Mouse (Mus musculus) stomach, embryonic 14.5 days (tissue): ENCODE measurements around the gene Scaper. TPM values are rescaled to one million over a fixed set of nuclear protein-coding genes. Genes with fewer than 3 reads are reported as not detected.

ENCODE experiments used
- ATAC-seq: fragments of 200-750 bp; cut with Nextera tagmentation; 2 replicates; pipeline ENCODE4 v1.8.0; 2017; ENCODE audit warnings: low read depth, moderate TSS enrichment; ENCODE audit not compliant: insufficient number of reproducible peaks, insufficient read depth, low FRiP score
- H3K27ac ChIP-seq: fragments of 300-500 bp; sonication (generic); 2 replicates; pipeline ENCODE4 v1.5.1; 2014; ENCODE audit warnings: mild to moderate bottlenecking, low read length, moderate library complexity, mixed read lengths
- H3K27me3 ChIP-seq: fragments of 300-500 bp; sonication (generic); 2 replicates; pipeline ENCODE4 v1.6.1; 2014; ENCODE audit warnings: low read length, control low read depth, mixed read lengths; ENCODE audit not compliant: control insufficient read depth, insufficient read depth
- H3K36me3 ChIP-seq: fragments of 300-500 bp; sonication (generic); 2 replicates; pipeline ENCODE4 v1.6.1; 2014; ENCODE audit warnings: mild to moderate bottlenecking, control low read depth, low read length, moderate library complexity, mixed read lengths; ENCODE audit not compliant: control insufficient read depth, insufficient read depth
- H3K4me1 ChIP-seq: fragments of 300-500 bp; sonication (generic); 2 replicates; pipeline ENCODE4 v1.6.1; 2014; ENCODE audit warnings: low read length, control low read depth, mixed read lengths; ENCODE audit not compliant: control insufficient read depth, insufficient read depth
- H3K4me2 ChIP-seq: fragments of 300-500 bp; sonication (generic); replicated peaks from 2 replicates; pipeline ENCODE4 v1.6.1; 2014; ENCODE audit warnings: low read depth, low read length, control low read depth
- H3K4me3 ChIP-seq: fragments of 300-500 bp; sonication (generic); 2 replicates; pipeline ENCODE4 v1.5.1; 2014; ENCODE audit warnings: low read depth, low read length, control low read depth
- H3K9ac ChIP-seq: fragments of 300-500 bp; sonication (generic); replicated peaks from 2 replicates; pipeline ENCODE4 v1.6.1; 2014; ENCODE audit warnings: low read depth, mild to moderate bottlenecking, control low read depth, low read length, moderate library complexity, mixed read lengths
- H3K9me3 ChIP-seq: fragments of 300-500 bp; sonication (generic); 2 replicates; pipeline ENCODE4 v1.6.1; 2016; ENCODE audit warnings: low read depth, low read length, control low read depth; ENCODE audit not compliant: control insufficient read depth
- WGBS: fragments of 180-500 bp; shearing (Covaris S2); extraction: QIAGEN DNeasy Blood & Tissue Kit; methylation state at CpG from one replicate; pipeline ENCODE4 v1.1.7; 2014; 5-methylcytosine and 5-hydroxymethylcytosine counted together
- polyA plus RNA-seq: library from polyadenylated mRNA; unstranded; fragments of >200 nt; fragmentation: Nextera tagmentation; extraction: Ambion mirVana; gene quantifications from 2 replicates; pipeline ENCODE4 v1.2.1, GENCODE M21; 2014

The Scaper gene
- polyA plus RNA-seq: 12.1 and 13.3 TPM in 2 replicates

DNA sequence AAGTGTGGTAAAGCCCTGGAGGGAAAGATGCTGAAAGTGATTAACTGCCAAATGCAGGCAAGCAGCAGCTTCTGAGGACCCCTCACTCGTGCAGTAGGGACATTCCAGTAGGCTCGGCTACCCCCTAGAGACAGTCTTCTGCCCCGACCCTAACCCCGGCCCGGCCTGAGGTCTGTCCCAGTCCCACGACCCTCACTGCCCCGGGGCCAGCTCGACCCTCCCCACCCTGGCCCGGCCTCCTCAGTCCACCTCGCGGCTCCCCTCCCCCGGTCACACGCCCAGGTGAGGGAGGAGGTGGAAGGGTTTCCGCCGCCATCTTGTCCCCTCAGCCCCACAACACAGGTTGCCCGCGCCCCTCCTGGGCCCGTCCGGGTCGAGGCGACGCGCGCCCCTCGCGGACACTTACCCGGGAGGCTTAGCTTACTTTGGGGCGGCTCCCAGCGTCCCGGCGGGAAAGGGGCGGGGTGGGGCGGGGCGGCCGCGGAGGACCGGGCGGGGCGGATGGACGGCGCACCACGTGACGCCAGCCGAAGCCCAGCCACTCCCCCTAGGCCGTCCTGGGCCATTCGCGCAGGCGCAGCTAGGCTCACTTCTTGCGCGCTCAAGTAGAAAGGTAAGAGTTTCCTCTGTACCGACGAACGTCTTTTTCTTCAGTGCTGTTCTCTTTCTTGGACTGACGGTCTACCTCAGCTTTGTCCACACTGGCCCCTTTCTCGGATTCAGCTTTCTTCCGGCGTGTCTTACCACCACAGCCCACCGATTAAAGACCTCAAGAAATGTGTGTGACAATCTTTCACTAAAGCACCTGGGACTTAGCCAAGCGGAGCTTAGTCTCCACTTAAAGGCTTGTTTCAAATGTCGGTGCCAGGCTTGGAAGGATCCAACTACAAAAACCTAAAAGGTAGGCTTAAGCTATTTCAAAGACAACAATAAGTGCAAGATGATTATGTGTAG is at the start of gene Scaper:
Gene Scaper, minus strand, starts transcription at position 456 of the 954 bp plus-strand sequence.
- no peaks in the 10 kb centered on the region for H3K9me3 ChIP-seq
- peak; percentile 98 for ATAC-seq
- H3K4me2 ChIP-seq: peak within 1 kb of the TSS; percentile 61
- H3K9ac ChIP-seq: peak within 1 kb of the TSS; percentile 78
- WGBS: under 1% methylated on average over 57 of the region's 60 CpGs
- H3K4me3 ChIP-seq: peak within 1 kb of the TSS; percentile 59
- peak within 1 kb of the TSS; percentile 79 for H3K27ac ChIP-seq
- no peaks in the 10 kb centered on the region; the same call in 1 of the 2 replicates for H3K4me1 ChIP-seq
- H3K27me3 ChIP-seq: no peaks in the 10 kb centered on the region
- no peaks in the 10 kb centered on the region for H3K36me3 ChIP-seq

- Histone ChIP-seq H3K4me2 (no peak overlapping the region), H3K4me3 (no peak overlapping the region), H3K9ac (no peak overlapping the region), H3K9me3 (no peaks in the 10 kb centered on the region), H3K4me1 (no peaks in the 10 kb centered on the region), H3K27me3 (no peaks in the 10 kb centered on the region), H3K36me3 (no peaks in the 10 kb centered on the region), H3K27ac (no peak overlapping the region)
- no peak for ATAC-seq
- 14% methylated on average over 1 of the region's 1 CpGs for WGBS
Measured at GRCm38 (mm10) chr9:55946819-55947218, 8.9 kb upstream of the Scaper start.

- no peaks in the 10 kb centered on the region; the same call in 1 of the 2 replicates for H3K4me1 ChIP-seq
- no peak overlapping the region for H3K4me2 ChIP-seq
- no peaks in the 10 kb centered on the region for H3K36me3 ChIP-seq
- no peak for ATAC-seq
- H3K4me3 ChIP-seq: no peak overlapping the region
- no peak overlapping the region for H3K27ac ChIP-seq
- no peaks in the 10 kb centered on the region for H3K9me3 ChIP-seq
- no peaks in the 10 kb centered on the region for H3K27me3 ChIP-seq
- no peak overlapping the region for H3K9ac ChIP-seq
Measured at GRCm38 (mm10) chr9:55941356-55941755, 3.4 kb upstream of the Scaper start.

DNA sequence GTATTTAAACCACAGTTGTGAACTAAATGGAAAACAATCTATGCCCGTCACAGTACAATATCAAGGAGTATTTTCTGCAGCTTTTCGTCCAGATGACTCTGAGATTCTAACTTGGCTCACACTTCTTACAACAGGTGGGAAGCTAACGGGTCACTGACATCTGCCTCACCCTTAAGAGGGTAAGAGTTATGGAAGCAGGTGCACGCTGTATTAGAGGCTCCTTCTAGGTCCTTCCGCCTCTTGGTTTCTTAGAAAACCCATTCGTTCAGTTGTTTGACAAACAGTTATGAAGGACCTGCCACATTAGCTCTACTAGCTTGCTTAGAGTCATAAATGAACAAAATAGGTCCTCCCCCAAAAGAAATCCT is 683 bp upstream of the Scaper start:
- Histone ChIP-seq H3K36me3 (no peaks in the 10 kb centered on the region), H3K4me1 (no peaks in the 10 kb centered on the region; the same call in 1 of the 2 replicates), H3K9ac (peak overlapping the region; percentile 78), H3K4me3 (peak overlapping the region; percentile 59), H3K9me3 (no peaks in the 10 kb centered on the region), H3K27ac (peak overlapping the region; percentile 79; the same call in 1 of the 2 replicates), H3K27me3 (no peaks in the 10 kb centered on the region), H3K4me2 (peak overlapping the region; percentile 61)
- WGBS: 25% methylated on average over 6 of the region's 6 CpGs
- no peak for ATAC-seq

DNA sequence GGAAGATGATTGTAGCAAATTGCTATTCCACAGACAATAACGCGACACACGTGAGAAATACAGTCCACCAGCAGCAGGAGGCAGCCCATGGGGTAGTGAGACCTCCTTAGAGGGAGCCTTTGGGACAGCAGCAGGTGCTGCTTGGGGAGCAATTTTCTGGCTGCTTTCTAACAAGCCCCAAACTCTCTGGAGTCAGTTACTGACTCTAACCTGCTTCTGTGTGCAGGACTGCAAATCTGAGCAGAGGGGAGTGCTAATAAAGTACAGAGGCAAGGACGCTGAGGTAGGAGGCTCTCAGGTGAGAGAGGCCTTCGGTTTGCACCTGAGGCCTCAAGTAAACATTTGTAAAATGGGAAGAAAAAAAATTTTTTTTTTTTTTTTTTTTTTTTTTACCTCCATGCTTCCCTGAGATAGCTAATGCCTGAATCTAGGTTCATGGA is 675 bp downstream of the Scaper start:
- no peaks in the 10 kb centered on the region; the same call in 1 of the 2 replicates for H3K4me1 ChIP-seq
- no peak for ATAC-seq
- no peaks in the 10 kb centered on the region for H3K9me3 ChIP-seq
- H3K36me3 ChIP-seq: no peaks in the 10 kb centered on the region
- H3K4me3 ChIP-seq: peak overlapping the region; percentile 59
- 32% methylated on average over 5 of the region's 5 CpGs for whole genome bisulfite sequencing
- H3K27me3 ChIP-seq: no peaks in the 10 kb centered on the region
- H3K27ac ChIP-seq: peak overlapping the region; percentile 79
- peak overlapping the region; percentile 78 for H3K9ac ChIP-seq
- H3K4me2 ChIP-seq: peak overlapping the region; percentile 61

DNA sequence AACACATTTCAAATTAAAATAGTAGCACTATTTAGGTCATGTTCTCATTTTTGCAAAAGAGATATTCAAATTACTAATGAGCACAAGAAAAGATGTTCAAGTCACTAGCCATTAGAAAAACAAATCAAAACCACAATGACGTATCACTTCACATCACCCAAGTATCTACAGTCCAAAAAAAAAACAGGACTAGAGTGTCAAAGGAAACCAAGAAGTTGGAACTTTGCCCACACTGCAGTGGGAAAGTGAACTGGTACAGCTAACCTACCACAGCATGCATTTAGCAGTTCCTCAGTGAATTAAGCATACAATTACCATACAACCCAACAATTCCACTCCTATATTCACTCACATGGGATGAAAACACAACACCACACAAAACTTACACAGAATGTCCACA is 5.4 kb downstream of the Scaper start:
- Histone ChIP-seq H3K4me1 (no peaks in the 10 kb centered on the region), H3K4me3 (no peak overlapping the region), H3K27me3 (no peaks in the 10 kb centered on the region), H3K9me3 (no peaks in the 10 kb centered on the region), H3K4me2 (no peak overlapping the region), H3K9ac (no peak overlapping the region), H3K27ac (no peak overlapping the region), H3K36me3 (no peaks in the 10 kb centered on the region)
- 85% methylated on average over 1 of the region's 1 CpGs for WGBS
- ATAC-seq: no peak

- ATAC-seq: no peak
- 42% methylated on average over 3 of the region's 3 CpGs for WGBS
- Histone ChIP-seq H3K36me3 (no peaks in the 10 kb centered on the region), H3K4me1 (no peaks in the 10 kb centered on the region), H3K9me3 (no peaks in the 10 kb centered on the region), H3K9ac (no peak overlapping the region), H3K4me3 (no peak overlapping the region), H3K27ac (no peak overlapping the region), H3K4me2 (no peak overlapping the region), H3K27me3 (no peaks in the 10 kb centered on the region)
Measured at GRCm38 (mm10) chr9:55918579-55918978, 19.3 kb downstream of the Scaper start.

DNA sequence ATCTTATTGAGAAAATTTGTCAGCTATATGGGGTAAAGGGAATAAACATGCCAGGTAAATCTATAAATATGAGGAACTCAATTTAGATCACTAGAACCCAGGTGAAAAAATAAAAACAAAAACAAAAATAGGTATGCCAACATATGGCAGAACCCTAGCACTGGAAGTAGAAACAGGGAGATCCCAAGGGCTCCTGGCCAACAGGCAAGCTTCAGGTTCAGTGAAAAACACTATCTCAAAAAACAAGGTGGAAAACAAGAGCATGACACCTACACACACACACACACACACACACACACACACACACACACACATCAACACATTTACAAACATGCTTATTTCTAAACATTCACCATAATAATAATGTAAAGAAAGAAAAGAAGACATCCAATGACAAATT is 21.2 kb downstream of the Scaper start:
- Histone ChIP-seq H3K4me1 (no peaks in the 10 kb centered on the region), H3K27me3 (no peaks in the 10 kb centered on the region), H3K27ac (no peak overlapping the region), H3K4me2 (no peak overlapping the region), H3K36me3 (no peaks in the 10 kb centered on the region), H3K4me3 (no peak overlapping the region), H3K9me3 (no peaks in the 10 kb centered on the region), H3K9ac (no peak overlapping the region)
- no peak for ATAC-seq
